ENCODE assay signal across 18 mouse cellular contexts in the genomic region with DNA sequence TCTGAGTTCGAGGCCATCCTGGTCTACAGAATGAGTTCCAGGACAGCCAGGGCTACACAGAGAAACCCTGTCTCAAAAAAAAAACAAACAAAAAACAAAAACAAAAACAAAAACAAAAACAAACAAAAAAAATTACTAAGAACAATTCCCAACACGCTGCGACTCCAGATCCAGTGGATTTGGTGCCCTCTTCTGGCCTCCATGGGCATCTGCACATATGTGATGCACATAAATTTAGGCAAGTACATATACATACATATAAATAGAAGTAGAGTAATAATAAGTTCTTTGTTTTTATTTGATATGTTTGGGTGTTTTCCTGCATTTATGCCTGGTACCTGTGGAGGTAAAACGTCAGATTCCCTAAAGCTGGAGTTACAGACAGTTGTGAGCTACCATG. TPM values are rescaled to one million over a fixed set of nuclear protein-coding genes. Genes with fewer than 3 reads are reported as not detected.
A peak's percentile ranks its signal among the peaks of the same experiment; 100 is the strongest.
DNase-seq lines count a peak whose midpoint lies in the region; ATAC-seq and TF ChIP-seq lines count a peak whose summit lies in the region.
"Had no signal": no experiment of that assay in that cellular context is flagged by ENCODE, and none has a peak within 500 bp of the region (broad histone marks: within the 10 kb centered on the region; RNA-seq: fewer than 3 reads in every experiment).

No protein-coding gene starts in this region.

- H3K4me1 ChIP-seq in heart, embryonic 10.5 days, result peaks cover 33% of the 10 kb centered on the region
- peaks cover 20% of the 10 kb centered on the region for H3K4me1 ChIP-seq in heart, embryonic 11.5 days (ENCODE audit: control insufficient read depth, insufficient read depth, low read length)
- H3K4me1 ChIP-seq in liver, postnatal 0 days (ENCODE audit: insufficient read depth), result peaks cover 23% of the 10 kb centered on the region
- H3K4me1 ChIP-seq in ES-Bruce4 (ENCODE audit: control insufficient read depth, insufficient read depth, low read length), result no peaks in the 10 kb centered on the region
- no peaks in the 10 kb centered on the region for H3K4me1 ChIP-seq in small intestine, adult 2 months (ENCODE audit: control insufficient read depth, insufficient read depth, insufficient read length, low read length)
- no peaks in the 10 kb centered on the region for H3K4me1 ChIP-seq in cerebellum, adult 2 months (ENCODE audit: control insufficient read depth, insufficient read depth, low read length)
- H3K4me1 ChIP-seq: forebrain, embryonic 12.5 days; hindbrain, embryonic 15.5 days had no signal

- H3K27ac ChIP-seq in heart, embryonic 10.5 days, result no peak overlapping the region
- no peak overlapping the region for H3K27ac ChIP-seq in heart, embryonic 11.5 days (ENCODE audit: low read depth, low read length)
- H3K27ac ChIP-seq in liver, postnatal 0 days (ENCODE audit: low read depth), result no peak overlapping the region
- no peak overlapping the region for H3K27ac ChIP-seq in ES-Bruce4 (ENCODE audit: insufficient read depth, low read length)
- H3K27ac ChIP-seq in small intestine, adult 2 months (ENCODE audit: insufficient read depth, low read depth, low read length), result no peak overlapping the region
- no peak overlapping the region for H3K27ac ChIP-seq in cerebellum, adult 2 months (ENCODE audit: insufficient read depth, low read length)
- H3K27ac ChIP-seq: forebrain, embryonic 12.5 days; hindbrain, embryonic 15.5 days had no signal

- no peak for TF ChIP-seq EP300 in liver, postnatal 0 days (IDR thresholded peaks at IDR 0.05; ENCODE audit: low read depth)
- TF ChIP-seq EP300 in ES-Bruce4 (IDR thresholded peaks at IDR 0.05; ENCODE audit: insufficient read depth, low read depth, low read length), result no peak

- ATAC-seq in heart, embryonic 11.5 days (replicated peaks; ENCODE audit: insufficient number of reproducible peaks, low FRiP score, low TSS enrichment), result no peak
- no peak for ATAC-seq in liver, postnatal 0 days

- TF ChIP-seq CTCF in liver, postnatal 0 days (IDR thresholded peaks at IDR 0.05; ENCODE audit: low read depth), result peak; percentile 47
- peak; percentile 30 for TF ChIP-seq CTCF in ES-Bruce4 (IDR thresholded peaks at IDR 0.05; ENCODE audit: low read depth, low read length)
- TF ChIP-seq CTCF in small intestine, adult 2 months (IDR thresholded peaks at IDR 0.05; ENCODE audit: extremely low read depth, insufficient read length, insufficient replicate concordance, low read depth, low read length), result peak; percentile 8; the same call in 1 of the 2 replicates
- no peak for TF ChIP-seq CTCF in cerebellum, adult 2 months (IDR thresholded peaks at IDR 0.05; ENCODE audit: borderline replicate concordance, insufficient read depth, low read depth, low read length)

- peak; percentile 30 for DNase-seq in heart, embryonic 10.5 days (ENCODE audit: low spot score)
- DNase-seq in liver, postnatal 0 days, result no peak
- DNase-seq in liver, result no peak
- no peak for DNase-seq in cerebellum, adult 2 months
- DNase-seq: B cell, adult 2 months; cerebellum, adult 9-10 months; gastrocnemius, postnatal 10 days; kidney, adult 18-20 months; kidney, postnatal 10 days; lung, adult 18-20 months; midbrain, embryonic 14.5 days; thymus, postnatal 25 days had no signal

- TF ChIP-seq POLR2A in ES-Bruce4 (IDR thresholded peaks at IDR 0.05; ENCODE audit: insufficient read depth, low read length), result no peak
- no peak for TF ChIP-seq POLR2A in small intestine, adult 2 months (IDR thresholded peaks at IDR 0.05; ENCODE audit: low read depth, low read length)
- TF ChIP-seq POLR2A in cerebellum, adult 2 months (IDR thresholded peaks at IDR 0.05; ENCODE audit: borderline replicate concordance, insufficient read depth, low read length), result no peak

- no peak overlapping the region for H3K4me3 ChIP-seq in heart, embryonic 10.5 days
- H3K4me3 ChIP-seq in heart, embryonic 11.5 days (ENCODE audit: low read depth, low read length), result no peak overlapping the region
- H3K4me3 ChIP-seq in liver, postnatal 0 days (ENCODE audit: low read depth, low read length), result no peak overlapping the region
- H3K4me3 ChIP-seq in ES-Bruce4 (ENCODE audit: low read depth, low read length), result no peak overlapping the region
- no peak overlapping the region for H3K4me3 ChIP-seq in small intestine, adult 2 months (ENCODE audit: low read depth, low read length)
- no peak overlapping the region for H3K4me3 ChIP-seq in cerebellum, adult 2 months (replicated peaks; ENCODE audit: insufficient read depth, low read depth, low read length)
- H3K4me3 ChIP-seq: forebrain, embryonic 12.5 days; hindbrain, embryonic 15.5 days; myocyte had no signal

- no peak overlapping the region for H3K9ac ChIP-seq in heart, embryonic 11.5 days (ENCODE audit: low read depth, low read length)
- no peak overlapping the region for H3K9ac ChIP-seq in liver, postnatal 0 days (replicated peaks)
- no peak overlapping the region for H3K9ac ChIP-seq in ES-Bruce4 (ENCODE audit: low read depth, poor library complexity, severe bottlenecking)
- H3K9ac ChIP-seq: forebrain, embryonic 12.5 days; hindbrain, embryonic 15.5 days had no signal

- WGBS in heart, embryonic 10.5 days, result 86% methylated on average over 4 of the region's 4 CpGs
- 74% methylated on average over 4 of the region's 4 CpGs for WGBS in heart, embryonic 11.5 days (ENCODE audit: insufficient replicate concordance)
- WGBS in liver, postnatal 0 days (ENCODE audit: insufficient replicate concordance), result 86% methylated on average over 4 of the region's 4 CpGs
- 96% methylated on average over 4 of the region's 4 CpGs for WGBS in small intestine, adult 2 months
- 96% methylated on average over 4 of the region's 4 CpGs for WGBS in cerebellum, adult 2 months

- H3K9me3 ChIP-seq in heart, embryonic 10.5 days, result no peaks in the 10 kb centered on the region
- H3K9me3 ChIP-seq in heart, embryonic 11.5 days (replicated peaks; ENCODE audit: control insufficient read depth, low read length), result no peaks in the 10 kb centered on the region
- no peaks in the 10 kb centered on the region for H3K9me3 ChIP-seq in liver, postnatal 0 days (ENCODE audit: low read length)
- no peaks in the 10 kb centered on the region for H3K9me3 ChIP-seq in ES-Bruce4 (replicated peaks; ENCODE audit: control insufficient read depth, insufficient read depth, low read length, poor library complexity, severe bottlenecking)
- H3K9me3 ChIP-seq: forebrain, embryonic 12.5 days; hindbrain, embryonic 15.5 days had no signal

- H3K27me3 ChIP-seq in heart, embryonic 10.5 days (ENCODE audit: insufficient read depth, poor library complexity, severe bottlenecking), result no peaks in the 10 kb centered on the region
- H3K27me3 ChIP-seq in heart, embryonic 11.5 days (ENCODE audit: control insufficient read depth, insufficient read depth, low read length), result no peaks in the 10 kb centered on the region
- H3K27me3 ChIP-seq in liver, postnatal 0 days (ENCODE audit: insufficient read depth, low read length), result no peaks in the 10 kb centered on the region
- no peaks in the 10 kb centered on the region for H3K27me3 ChIP-seq in ES-Bruce4 (ENCODE audit: control insufficient read depth, insufficient read depth, low read length, poor library complexity, severe bottlenecking)
- H3K27me3 ChIP-seq in small intestine, adult 2 months (ENCODE audit: control insufficient read depth, insufficient read depth, low read length), result no peaks in the 10 kb centered on the region
- no peaks in the 10 kb centered on the region for H3K27me3 ChIP-seq in cerebellum, adult 2 months (ENCODE audit: control insufficient read depth, insufficient read depth, low read length)
- H3K27me3 ChIP-seq: forebrain, embryonic 12.5 days; hindbrain, embryonic 15.5 days had no signal

- no peak overlapping the region for H3K4me2 ChIP-seq in heart, embryonic 11.5 days
- H3K4me2 ChIP-seq in liver, postnatal 0 days (ENCODE audit: low read depth, low read length), result no peak overlapping the region
- H3K4me2 ChIP-seq: forebrain, embryonic 12.5 days; hindbrain, embryonic 15.5 days had no signal

- no peaks in the 10 kb centered on the region for H3K36me3 ChIP-seq in heart, embryonic 10.5 days
- no peaks in the 10 kb centered on the region for H3K36me3 ChIP-seq in heart, embryonic 11.5 days (ENCODE audit: control insufficient read depth, insufficient read depth, low read length)
- H3K36me3 ChIP-seq in liver, postnatal 0 days (replicated peaks; ENCODE audit: insufficient read depth, low read length), result no peaks in the 10 kb centered on the region
- H3K36me3 ChIP-seq in ES-Bruce4 (ENCODE audit: control insufficient read depth, insufficient read depth, low read length, poor library complexity, severe bottlenecking), result no peaks in the 10 kb centered on the region
- H3K36me3 ChIP-seq in small intestine, adult 2 months (ENCODE audit: control insufficient read depth, insufficient read depth, low read length), result no peaks in the 10 kb centered on the region
- H3K36me3 ChIP-seq: forebrain, embryonic 12.5 days; hindbrain, embryonic 15.5 days had no signal

RNA-seq across cellular contexts. Expression of a gene that starts 12.4 kb away (rescaled TPM):
- polyA plus RNA-seq in heart, embryonic 10.5 days (2016; fragmentation: Nextera tagmentation; extraction: Ambion mirVana), result 131 and 248 TPM in 2 replicates
- polyA plus RNA-seq in heart, embryonic 11.5 days (2014; fragmentation: Nextera tagmentation; extraction: Ambion mirVana), result 167 and 212 TPM in 2 replicates
- 21.2 and 24.2 TPM in 2 replicates for polyA plus RNA-seq in liver, postnatal 0 days (2015; fragmentation: Nextera tagmentation; extraction: Ambion mirVana)
- 0.58 TPM in 1 of 2 replicates, not detected in the other for polyA plus RNA-seq in ES-Bruce4 (2011; ENCODE audit: insufficient read depth, insufficient read length, low read depth, missing spikeins)
- 0.05 TPM in 1 of 2 replicates, not detected in the other for polyA plus RNA-seq in small intestine, adult 2 months (2012; rRNA removed)
- 0.03 and 0.08 TPM in 2 replicates for polyA plus RNA-seq in cerebellum, adult 2 months (2012; rRNA removed)

RNA-seq across cellular contexts. Expression of a gene that starts 34.1 kb away (rescaled TPM):
- polyA plus RNA-seq in heart, embryonic 10.5 days (2016; fragmentation: Nextera tagmentation; extraction: Ambion mirVana), result 61.0 and 64.9 TPM in 2 replicates
- 67.0 and 73.8 TPM in 2 replicates for polyA plus RNA-seq in heart, embryonic 11.5 days (2014; fragmentation: Nextera tagmentation; extraction: Ambion mirVana)
- polyA plus RNA-seq in liver, postnatal 0 days (2015; fragmentation: Nextera tagmentation; extraction: Ambion mirVana), result 16.5 and 17.7 TPM in 2 replicates
- 56.8 and 57.7 TPM in 2 replicates for polyA plus RNA-seq in ES-Bruce4 (2011; ENCODE audit: insufficient read depth, insufficient read length, low read depth, missing spikeins)
- 0.72 and 1.3 TPM in 2 replicates for polyA plus RNA-seq in small intestine, adult 2 months (2012; rRNA removed)
- 13.8 and 15.5 TPM in 2 replicates for polyA plus RNA-seq in cerebellum, adult 2 months (2012; rRNA removed)

Comparison
In these comparisons a context has a peak if more than half of its experiments do, and no peak if none do; other contexts are left out.
1. RNA of a gene that starts 12.4 kb away (polyA plus RNA-seq): 167 to 212 TPM in heart, embryonic 11.5 days, 131 to 248 TPM in heart, embryonic 10.5 days and 21.2 to 24.2 TPM in liver, postnatal 0 days; 0.58 TPM in ES-Bruce4, 0.03 to 0.08 TPM in cerebellum, adult 2 months and 0.05 TPM in small intestine, adult 2 months; every median in the first group is over 10 times any median in the second.